Mouse (Mus musculus) hindbrain, postnatal 0 days (tissue): Measurements from ENCODE around the gene Pard3. TPM values are rescaled to one million over a fixed set of nuclear protein-coding genes. Genes with fewer than 3 reads are reported as not detected.

Experiments
- ATAC-seq: fragments of 200-750 bp; cut with Nextera tagmentation; 2 replicates; pipeline ENCODE4 v1.8.0; 2017; ENCODE audit warnings: mild to moderate bottlenecking, moderate TSS enrichment, moderate library complexity
- DNase-seq: peaks from one replicate; pipeline ENCODE4 v3.0.0-alpha.2; 2015; ENCODE audit warnings: low spot score
- H3K27ac ChIP-seq: fragments of 300-500 bp; sonication (generic); 2 replicates; pipeline ENCODE4 v1.5.1; 2014; ENCODE audit warnings: mild to moderate bottlenecking
- H3K27me3 ChIP-seq: fragments of 300-500 bp; sonication (generic); 2 replicates; pipeline ENCODE4 v1.6.1; 2014; ENCODE audit warnings: low read length, mixed read lengths; ENCODE audit not compliant: insufficient read depth
- H3K36me3 ChIP-seq: fragments of 300-500 bp; sonication (generic); 2 replicates; pipeline ENCODE4 v1.6.1; 2014; ENCODE audit warnings: low read length, mixed read lengths; ENCODE audit not compliant: insufficient read depth
- H3K4me1 ChIP-seq: fragments of 300-500 bp; sonication (generic); 2 replicates; pipeline ENCODE4 v1.6.1; 2014; ENCODE audit warnings: antibody characterized with exemption, low read length, mixed read lengths; ENCODE audit not compliant: insufficient read depth
- H3K4me2 ChIP-seq: fragments of 300-500 bp; sonication (generic); 2 replicates; pipeline ENCODE4 v1.6.1; 2014; ENCODE audit warnings: low read depth, mild to moderate bottlenecking, low read length, moderate library complexity, mixed read lengths
- H3K4me3 ChIP-seq: fragments of 300-500 bp; sonication (generic); 2 replicates; pipeline ENCODE4 v1.5.1; 2014; ENCODE audit warnings: low read length
- H3K9ac ChIP-seq: fragments of 300-500 bp; sonication (generic); replicated peaks from 2 replicates; pipeline ENCODE4 v1.6.1; 2014; ENCODE audit warnings: mild to moderate bottlenecking, low read length, moderate library complexity, mixed read lengths
- H3K9me3 ChIP-seq: fragments of 300-500 bp; sonication (generic); 2 replicates; pipeline ENCODE4 v1.6.1; 2016; ENCODE audit warnings: low read length, mixed read lengths
- CTCF ChIP-seq: IDR thresholded peaks from 2 replicates; pipeline ENCODE4 v1.5.1; 2016; ENCODE audit warnings: antibody characterized with exemption, control low read depth, low read depth
- WGBS: fragments of 180-500 bp; shearing (Covaris S2); extraction: QIAGEN DNeasy Blood & Tissue Kit; methylation state at CpG from one replicate; pipeline ENCODE4 v1.1.7; 2014; 5-methylcytosine and 5-hydroxymethylcytosine counted together
- polyA plus RNA-seq: library from polyadenylated mRNA; unstranded; fragments of >200 nt; fragmentation: Nextera tagmentation; extraction: Ambion mirVana; gene quantifications from 2 replicates; pipeline ENCODE4 v1.2.1, GENCODE M21; 2015
- total RNA-seq: library from RNA; depleted of rRNA; stranded (reverse); fragments of >200 nt; gene quantifications from 2 replicates; pipeline ENCODE4 v1.2.3, GENCODE M21; 2014

Pard3 gene
- total and polyA plus RNA-seq, 2 experiments from 2014 or later = 11.9 to 29.3 TPM

DNA sequence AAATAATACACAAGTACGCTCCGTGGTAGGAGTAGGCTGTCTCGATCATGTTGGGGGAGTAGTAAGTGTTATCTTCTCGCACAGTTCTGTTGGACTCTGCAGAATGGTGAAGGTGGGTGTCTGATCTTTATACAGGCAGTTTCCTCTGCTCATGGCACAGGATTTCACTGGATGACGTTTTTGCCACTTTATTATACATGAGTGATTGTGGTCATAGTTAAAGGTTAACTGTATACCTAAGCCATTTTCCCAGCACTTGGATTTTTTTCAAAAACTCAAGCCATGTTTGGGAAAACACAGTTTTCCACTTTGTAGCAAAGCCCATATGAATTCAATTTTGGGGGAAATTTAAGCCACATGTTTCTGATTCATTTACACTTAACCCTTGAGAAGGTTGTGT is 489.9 kb downstream of the Pard3 start:
- Histone ChIP-seq H3K9ac (no peak overlapping the region), H3K4me2 (no peak overlapping the region), H3K9me3 (no peaks in the 10 kb centered on the region), H3K4me3 (no peak overlapping the region), H3K4me1 (peaks cover 5% of the 10 kb centered on the region; the same call in 1 of the 2 replicates), H3K27ac (no peak overlapping the region), H3K36me3 (no peaks in the 10 kb centered on the region), H3K27me3 (no peaks in the 10 kb centered on the region)
- DNase-seq (no peak), ATAC-seq (no peak)
- TF ChIP-seq CTCF = no peak
- WGBS = 84% methylated on average over 5 of the region's 5 CpGs

- H3K4me1 ChIP-seq = peaks cover 5% of the 10 kb centered on the region; the same call in 1 of the 2 replicates
- 79% methylated on average over 2 of the region's 2 CpGs for WGBS
- ATAC-seq = no peak
Observed at GRCm38 (mm10) chr8:127555795-127556194, 492.1 kb downstream of the Pard3 start.

GRCm38 (mm10) chr8:127556964-127557363 is 493.3 kb downstream of the Pard3 start:
- no peak overlapping the region for H3K4me3 ChIP-seq
- H3K4me2 ChIP-seq = no peak overlapping the region
- H3K27ac ChIP-seq = no peak overlapping the region
- 37% methylated on average over 11 of the region's 11 CpGs for WGBS
- no peak for ATAC-seq
- H3K4me1 ChIP-seq = peaks cover 4% of the 10 kb centered on the region; the same call in 1 of the 2 replicates
- DNase-seq = no peak
- TF ChIP-seq CTCF = no peak
- no peaks in the 10 kb centered on the region for H3K36me3 ChIP-seq
- H3K27me3 ChIP-seq = no peaks in the 10 kb centered on the region
- no peaks in the 10 kb centered on the region for H3K9me3 ChIP-seq
- H3K9ac ChIP-seq = no peak overlapping the region

More at GRCm38 (mm10) chr8:127555795-127556194, 492.1 kb downstream of the Pard3 start:
- Histone ChIP-seq H3K27ac (no peak overlapping the region), H3K4me3 (no peak overlapping the region), H3K36me3 (no peaks in the 10 kb centered on the region), H3K9ac (no peak overlapping the region), H3K4me2 (no peak overlapping the region), H3K9me3 (no peaks in the 10 kb centered on the region), H3K27me3 (no peaks in the 10 kb centered on the region)
- no peak for DNase-seq
- TF ChIP-seq CTCF = no peak

DNA sequence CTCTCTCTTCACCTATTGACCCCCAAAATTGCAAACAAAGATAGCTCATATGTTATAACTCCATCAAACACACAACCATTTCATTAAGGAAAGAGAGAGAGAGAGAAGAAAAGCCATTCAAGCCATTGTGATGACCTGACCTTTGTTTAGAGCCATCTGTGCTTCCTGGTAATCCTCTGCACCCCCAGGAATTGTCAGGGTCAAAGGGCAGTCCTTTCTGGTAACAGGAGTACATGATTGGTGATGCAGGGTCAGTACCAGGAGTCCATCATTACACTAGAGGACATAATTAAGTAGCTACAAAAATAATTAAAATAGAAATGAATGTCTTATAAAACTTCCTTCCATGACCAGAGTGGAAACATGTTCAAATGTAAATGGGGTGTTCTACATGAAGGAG is 493.9 kb downstream of the Pard3 start:
- TF ChIP-seq CTCF = no peak
- no peak overlapping the region for H3K27ac ChIP-seq
- ATAC-seq = no peak
- no peaks in the 10 kb centered on the region for H3K36me3 ChIP-seq
- H3K4me1 ChIP-seq = no peaks in the 10 kb centered on the region
- no peak overlapping the region for H3K9ac ChIP-seq
- DNase-seq = no peak
- H3K9me3 ChIP-seq = no peaks in the 10 kb centered on the region
- H3K27me3 ChIP-seq = no peaks in the 10 kb centered on the region
- H3K4me3 ChIP-seq = no peak overlapping the region
- H3K4me2 ChIP-seq = no peak overlapping the region

DNA sequence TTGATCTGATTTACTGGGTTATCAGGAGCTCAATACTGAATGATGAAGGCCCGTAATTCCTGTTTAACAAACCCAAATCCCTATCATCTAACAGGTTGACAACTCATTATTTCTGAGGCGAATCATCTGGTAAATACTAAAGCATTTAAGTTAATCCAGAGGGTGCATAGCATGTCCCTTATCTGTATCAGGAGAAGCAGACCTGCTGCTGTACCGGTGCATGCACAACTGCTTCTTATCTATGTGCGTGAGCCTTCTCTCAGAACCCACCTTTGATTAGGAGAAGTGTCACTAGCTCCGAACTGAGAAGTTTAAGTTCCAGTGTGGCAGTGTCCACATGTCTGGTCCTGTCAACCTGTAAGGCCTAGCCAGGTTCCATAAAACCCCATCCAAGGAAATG is 499.9 kb downstream of the Pard3 start:
- H3K4me2 ChIP-seq = no peak overlapping the region
- WGBS = 94% methylated on average over 5 of the region's 5 CpGs
- H3K27ac ChIP-seq = no peak overlapping the region
- no peak overlapping the region for H3K9ac ChIP-seq
- H3K36me3 ChIP-seq = no peaks in the 10 kb centered on the region
- no peaks in the 10 kb centered on the region for H3K9me3 ChIP-seq
- no peaks in the 10 kb centered on the region for H3K4me1 ChIP-seq
- TF ChIP-seq CTCF = no peak
- ATAC-seq = no peak
- H3K27me3 ChIP-seq = no peaks in the 10 kb centered on the region
- DNase-seq = no peak
- no peak overlapping the region for H3K4me3 ChIP-seq

DNA sequence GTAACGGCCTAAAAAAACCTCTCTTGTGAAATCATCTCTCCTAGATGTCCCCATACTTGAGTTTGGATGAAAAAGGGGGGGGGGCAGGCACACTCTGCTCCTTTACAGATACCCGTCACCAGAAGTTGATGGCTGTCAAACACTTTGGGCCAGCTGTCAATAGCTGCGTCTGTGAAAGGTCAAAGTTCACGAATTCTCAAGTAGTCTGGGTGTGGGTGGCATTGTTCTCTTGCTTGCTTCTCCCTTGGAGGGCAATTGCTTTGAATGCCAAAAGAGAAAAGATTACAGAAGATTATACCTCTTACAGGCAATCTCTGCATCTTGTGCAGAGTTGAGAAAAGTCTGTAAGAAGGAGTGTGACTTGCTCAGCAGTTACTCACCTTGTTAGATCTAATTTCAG is 500.7 kb downstream of the Pard3 start:
- ATAC-seq = no peak

GRCm38 (mm10) chr8:127569212-127569611 is 505.5 kb downstream of the Pard3 start:
- 80% methylated on average over 5 of the region's 5 CpGs for WGBS
- no peaks in the 10 kb centered on the region for H3K27me3 ChIP-seq
- DNase-seq (no peak), ATAC-seq (no peak)
- no peak for TF ChIP-seq CTCF
- no peaks in the 10 kb centered on the region for H3K9me3 ChIP-seq
- H3K4me3 ChIP-seq = no peak overlapping the region
- no peaks in the 10 kb centered on the region for H3K4me1 ChIP-seq
- H3K4me2 ChIP-seq = no peak overlapping the region
- H3K27ac ChIP-seq = no peak overlapping the region
- H3K9ac ChIP-seq = no peak overlapping the region
- no peaks in the 10 kb centered on the region for H3K36me3 ChIP-seq

More for the DNA sequence above, 500.7 kb downstream of the Pard3 start:
- Histone ChIP-seq H3K4me3 (no peak overlapping the region), H3K9ac (no peak overlapping the region), H3K36me3 (no peaks in the 10 kb centered on the region), H3K4me1 (no peaks in the 10 kb centered on the region), H3K9me3 (no peaks in the 10 kb centered on the region), H3K27ac (no peak overlapping the region), H3K27me3 (no peaks in the 10 kb centered on the region), H3K4me2 (no peak overlapping the region)
- 33% methylated on average over 4 of the region's 4 CpGs for WGBS
- no peak for TF ChIP-seq CTCF
- DNase-seq = no peak
